Mouse (Mus musculus) bone marrow, adult 2 months (tissue): ENCODE measurements around the gene Tnpo2.

Experiments
- CTCF ChIP-seq: fragments of 200-500 bp; IDR thresholded peaks from 2 replicates; pipeline ENCODE4 v1.5.1; 2011; ENCODE audit warnings: low read length, control low read depth; ENCODE audit not compliant: control insufficient read depth, insufficient read depth
- POLR2A ChIP-seq: fragments of 200-500 bp; IDR thresholded peaks from 2 replicates; pipeline ENCODE4 v1.6.1; 2011; ENCODE audit warnings: low read depth, mild to moderate bottlenecking, control low read depth, low read length, borderline replicate concordance; ENCODE audit not compliant: control insufficient read depth

DNA sequence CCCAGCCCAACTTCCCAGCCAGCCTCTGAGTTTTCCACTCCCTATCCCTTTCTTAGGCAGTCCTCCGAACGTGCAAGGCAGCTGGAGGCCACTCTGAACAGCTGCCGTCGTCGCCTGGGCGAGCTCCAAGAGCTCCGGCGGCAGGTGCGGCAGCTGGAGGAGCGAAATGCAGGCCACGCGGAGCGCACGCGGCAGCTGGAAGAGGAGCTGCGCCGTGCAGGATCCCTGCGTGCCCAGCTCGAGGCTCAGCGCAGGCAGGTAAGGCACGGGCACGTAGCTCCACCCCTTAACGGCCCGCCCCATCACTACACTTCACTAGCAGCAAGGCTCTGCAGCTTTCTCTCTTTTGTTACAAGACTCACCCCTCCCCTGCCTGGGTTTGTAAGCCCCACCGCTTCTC, 41.0 kb upstream of the Tnpo2 start:
- TF ChIP-seq CTCF: no peak
- TF ChIP-seq POLR2A: no peak
